Mouse (Mus musculus) adrenal gland, adult 2 months (tissue): ENCODE measurements around the gene Btbd9. TPM values are rescaled to one million over a fixed set of nuclear protein-coding genes. Genes with fewer than 3 reads are reported as not detected.

ENCODE experiments used
- DNase-seq: peaks from one replicate; pipeline ENCODE4 v3.0.0; 2021
- polyA plus RNA-seq: library from polyadenylated mRNA; depleted of rRNA; stranded (reverse); fragments of >200 nt; gene quantifications from 2 replicates; pipeline ENCODE4 v1.2.3, GENCODE M21; 2012
- total RNA-seq, 2 experiments: library from RNA; stranded (reverse); gene quantifications; 2 replicates each; pipeline ENCODE4 v1.2.3; 2021

The Btbd9 gene
- total and polyA plus RNA-seq, 3 experiments = 16.5 to 48.5 (median 32.7) TPM

- no peak for DNase-seq
Measured at GRCm38 (mm10) chr17:30602175-30602574, 25.9 kb upstream of the Btbd9 start.

- DNase-seq = no peak
Measured at GRCm38 (mm10) chr17:30598300-30598699, 22.0 kb upstream of the Btbd9 start.

GRCm38 (mm10) chr17:30597786-30598185 is 21.5 kb upstream of the Btbd9 start:
- DNase-seq = no peak

- DNase-seq = no peak
Measured at GRCm38 (mm10) chr17:30594846-30595245, 18.6 kb upstream of the Btbd9 start.

- no peak for DNase-seq
Measured at GRCm38 (mm10) chr17:30594407-30594806, 18.1 kb upstream of the Btbd9 start.

- peak; percentile 62 for DNase-seq
Measured at GRCm38 (mm10) chr17:30590417-30591198, 14.3 kb upstream of the Btbd9 start.

GRCm38 (mm10) chr17:30583258-30584001 is 7.1 kb upstream of the Btbd9 start:
- DNase-seq = no peak

- no peak for DNase-seq
Measured at GRCm38 (mm10) chr17:30582313-30582712, 6.0 kb upstream of the Btbd9 start.

- DNase-seq = no peak
Measured at GRCm38 (mm10) chr17:30581201-30581600, 4.9 kb upstream of the Btbd9 start.

- no peak for DNase-seq
Measured at GRCm38 (mm10) chr17:30580781-30581180, 4.5 kb upstream of the Btbd9 start.

GRCm38 (mm10) chr17:30576946-30577345 is 658 bp upstream of the Btbd9 start:
- no peak for DNase-seq

GRCm38 (mm10) chr17:30575121-30575904 is 975 bp downstream of the Btbd9 start:
- no peak for DNase-seq

- DNase-seq = no peak
Measured at GRCm38 (mm10) chr17:30574783-30575075, 1.6 kb downstream of the Btbd9 start.

- peak; percentile 26 for DNase-seq
Measured at GRCm38 (mm10) chr17:30573990-30574782, 2.1 kb downstream of the Btbd9 start.

- DNase-seq = peak; percentile 30
Measured at GRCm38 (mm10) chr17:30570971-30571370, 5.3 kb downstream of the Btbd9 start.

- peak; percentile 84 for DNase-seq
Measured at GRCm38 (mm10) chr17:30570173-30570572, 6.1 kb downstream of the Btbd9 start.

- DNase-seq = no peak
Measured at GRCm38 (mm10) chr17:30568473-30568872, 7.8 kb downstream of the Btbd9 start.

GRCm38 (mm10) chr17:30564971-30565370 is 11.3 kb downstream of the Btbd9 start:
- DNase-seq = no peak

GRCm38 (mm10) chr17:30564407-30564806 is 11.9 kb downstream of the Btbd9 start:
- no peak for DNase-seq

- no peak for DNase-seq
Measured at GRCm38 (mm10) chr17:30563484-30564075, 12.7 kb downstream of the Btbd9 start.

- DNase-seq = no peak
Measured at GRCm38 (mm10) chr17:30562770-30563169, 13.5 kb downstream of the Btbd9 start.

GRCm38 (mm10) chr17:30559536-30559935 is 16.8 kb downstream of the Btbd9 start:
- DNase-seq = peak; percentile 77
